Mouse (Mus musculus) liver, embryonic 11.5 days (tissue): ENCODE data around the gene Shisa5. TPM values are rescaled to one million over a fixed set of nuclear protein-coding genes. Genes with fewer than 3 reads are reported as not detected.

Source experiments
- ATAC-seq: fragments of 200-750 bp; cut with Nextera tagmentation; replicated peaks from 2 replicates; pipeline ENCODE4 v1.8.0; 2017; ENCODE audit warnings: moderate number of reproducible peaks, mild to moderate bottlenecking, moderate TSS enrichment, moderate library complexity; ENCODE audit not compliant: low FRiP score
- DNase-seq: peaks from one replicate; pipeline ENCODE4 v3.0.0-alpha.2; 2017; ENCODE audit warnings: low spot score
- H3K27ac ChIP-seq: fragments of 300-500 bp; sonication (generic); 2 replicates; pipeline ENCODE4 v1.5.1; 2014; ENCODE audit warnings: mild to moderate bottlenecking, low read depth, low read length, control low read depth
- H3K27me3 ChIP-seq: fragments of 300-500 bp; sonication (generic); replicated peaks from 2 replicates; pipeline ENCODE4 v1.6.1; 2014; ENCODE audit warnings: low read length, mixed read lengths; ENCODE audit not compliant: control insufficient read depth, insufficient read depth
- H3K36me3 ChIP-seq: fragments of 300-500 bp; sonication (generic); 2 replicates; pipeline ENCODE4 v1.6.1; 2014; ENCODE audit warnings: mild to moderate bottlenecking, low read length, moderate library complexity, mixed read lengths; ENCODE audit not compliant: control insufficient read depth, insufficient read depth
- H3K4me1 ChIP-seq: fragments of 300-500 bp; sonication (generic); replicated peaks from 2 replicates; pipeline ENCODE4 v1.6.1; 2014; ENCODE audit warnings: low read length, mixed read lengths; ENCODE audit not compliant: control insufficient read depth, insufficient read depth
- H3K4me2 ChIP-seq: fragments of 300-500 bp; sonication (generic); 2 replicates; pipeline ENCODE4 v1.6.1; 2014; ENCODE audit warnings: mild to moderate bottlenecking, control low read depth, moderate library complexity
- H3K4me3 ChIP-seq: fragments of 300-500 bp; sonication (generic); 2 replicates; pipeline ENCODE4 v1.5.1; 2014; ENCODE audit warnings: low read depth, low read length, control low read depth
- H3K9ac ChIP-seq: fragments of 300-500 bp; sonication (generic); 2 replicates; pipeline ENCODE4 v1.6.1; 2014; ENCODE audit warnings: low read depth, low read length, control low read depth
- H3K9me3 ChIP-seq: fragments of 300-500 bp; sonication (generic); 2 replicates; pipeline ENCODE4 v1.6.1; 2016; ENCODE audit warnings: low read length, inconsistent platforms, mixed read lengths; ENCODE audit not compliant: control insufficient read depth
- WGBS: fragments of 180-500 bp; shearing (Covaris S2); extraction: QIAGEN DNeasy Blood & Tissue Kit; methylation state at CpG from one replicate; pipeline ENCODE4 v1.1.7; 2014; 5-methylcytosine and 5-hydroxymethylcytosine counted together
- polyA plus RNA-seq: library from polyadenylated mRNA; unstranded; fragments of >200 nt; fragmentation: Nextera tagmentation; extraction: Ambion mirVana; gene quantifications from 2 replicates; pipeline ENCODE4 v1.2.1, GENCODE M21; 2014

Shisa5 gene
- polyA plus RNA-seq, 1 experiment from 2014 or later: 33.7 TPM

GRCm38 (mm10) chr9:109104083-109104482 lies 65.7 kb downstream of the Shisa5 start:
- WGBS: 89% methylated on average over 9 of the region's 9 CpGs
- H3K36me3 ChIP-seq: peaks cover 17% of the 10 kb centered on the region; the same call in 1 of the 2 replicates
- H3K27me3 ChIP-seq: no peaks in the 10 kb centered on the region
- ATAC-seq (no peak), DNase-seq (no peak)
- H3K4me3 ChIP-seq: no peak overlapping the region
- no peak overlapping the region for H3K9ac ChIP-seq
- no peaks in the 10 kb centered on the region for H3K4me1 ChIP-seq
- no peak overlapping the region for H3K27ac ChIP-seq
- H3K9me3 ChIP-seq: no peaks in the 10 kb centered on the region
- no peak overlapping the region for H3K4me2 ChIP-seq

GRCm38 (mm10) chr9:109105011-109105410 lies 66.6 kb downstream of the Shisa5 start:
- Histone ChIP-seq H3K27me3 (no peaks in the 10 kb centered on the region), H3K27ac (no peak overlapping the region), H3K9me3 (no peaks in the 10 kb centered on the region), H3K4me1 (no peaks in the 10 kb centered on the region), H3K9ac (no peak overlapping the region), H3K4me3 (no peak overlapping the region), H3K36me3 (peaks cover 17% of the 10 kb centered on the region; the same call in 1 of the 2 replicates), H3K4me2 (no peak overlapping the region)
- ATAC-seq (no peak), DNase-seq (no peak)
- WGBS: 86% methylated on average over 12 of the region's 12 CpGs

- Histone ChIP-seq H3K27ac (no peak overlapping the region), H3K4me1 (no peaks in the 10 kb centered on the region), H3K4me3 (no peak overlapping the region), H3K9me3 (no peaks in the 10 kb centered on the region), H3K9ac (no peak overlapping the region), H3K4me2 (no peak overlapping the region), H3K36me3 (peaks cover 19% of the 10 kb centered on the region; the same call in 1 of the 2 replicates), H3K27me3 (no peaks in the 10 kb centered on the region)
- 83% methylated on average over 12 of the region's 12 CpGs for WGBS
- ATAC-seq (no peak), DNase-seq (no peak)
Observed at GRCm38 (mm10) chr9:109105648-109106047, 67.3 kb downstream of the Shisa5 start.

- 77% methylated on average over 5 of the region's 6 CpGs for WGBS
- H3K36me3 ChIP-seq: peaks cover 19% of the 10 kb centered on the region; the same call in 1 of the 2 replicates
- H3K4me2 ChIP-seq: no peak overlapping the region
- no peak overlapping the region for H3K9ac ChIP-seq
- H3K4me1 ChIP-seq: no peaks in the 10 kb centered on the region
- DNase-seq: no peak
- H3K27me3 ChIP-seq: no peaks in the 10 kb centered on the region
- no peak overlapping the region for H3K27ac ChIP-seq
- no peak for ATAC-seq
- H3K4me3 ChIP-seq: no peak overlapping the region
- no peaks in the 10 kb centered on the region for H3K9me3 ChIP-seq
Observed at GRCm38 (mm10) chr9:109107341-109107740, 69.0 kb downstream of the Shisa5 start.

Other genes with a start within 250 kb of the Shisa5 start
- 8.8 and 16.2 TPM in 2 replicates for gene Nckipsd, start 230.2 kb upstream of the Shisa5 start, polyA plus RNA-seq
- 0.08 and 0.22 TPM in 2 replicates for gene Celsr3, start 212.2 kb upstream of the Shisa5 start, polyA plus RNA-seq
- 9.0 and 10.5 TPM in 2 replicates for gene Slc26a6, start 185.3 kb upstream of the Shisa5 start, polyA plus RNA-seq
- not detected in 2 replicates for gene Tmem89, start 123.9 kb upstream of the Shisa5 start, polyA plus RNA-seq
- 547 and 583 TPM in 2 replicates for gene Uqcrc1, start 101.9 kb upstream of the Shisa5 start, polyA plus RNA-seq
- 0.16 and 0.69 TPM in 2 replicates for gene Col7a1, start 85.0 kb upstream of the Shisa5 start, polyA plus RNA-seq
- gene Ucn2, start 52.6 kb upstream of the Shisa5 start, polyA plus RNA-seq: not detected in 2 replicates
- 7.4 and 9.1 TPM in 2 replicates for gene Pfkfb4, start 46.8 kb upstream of the Shisa5 start, polyA plus RNA-seq
- 8.9 and 9.7 TPM in 2 replicates for gene Trex1, start 21.2 kb downstream of the Shisa5 start, polyA plus RNA-seq
- gene Atrip, start 35.6 kb downstream of the Shisa5 start, polyA plus RNA-seq: 24.3 and 28.9 TPM in 2 replicates
- gene Ccdc51, start 43.9 kb downstream of the Shisa5 start, polyA plus RNA-seq: 21.9 TPM in 2 replicates
- 716 and 742 TPM in 2 replicates for gene Tma7, start 44.0 kb downstream of the Shisa5 start, polyA plus RNA-seq
- gene Plxnb1, start 56.8 kb downstream of the Shisa5 start, polyA plus RNA-seq: 5.8 and 7.4 TPM in 2 replicates
- gene Fbxw21, start 123.5 kb downstream of the Shisa5 start, polyA plus RNA-seq: 0.08 TPM in 1 of 2 replicates, not detected in the other
- gene Fbxw13, start 157.4 kb downstream of the Shisa5 start, polyA plus RNA-seq: not detected in 2 replicates
- not detected in 2 replicates for gene Fbxw20, start 196.2 kb downstream of the Shisa5 start, polyA plus RNA-seq
- not detected in 2 replicates for gene Fbxw14, start 249.1 kb downstream of the Shisa5 start, polyA plus RNA-seq